Mouse (Mus musculus) stomach, embryonic 15.5 days (tissue): Measurements from ENCODE around the gene Zbtb41. TPM values are rescaled to one million over a fixed set of nuclear protein-coding genes. Genes with fewer than 3 reads are reported as not detected.

Experiments
- ATAC-seq: fragments of 200-750 bp; cut with Nextera tagmentation; 2 replicates; pipeline ENCODE4 v1.8.0; 2017; ENCODE audit warnings: low read depth, moderate number of reproducible peaks, moderate TSS enrichment; ENCODE audit not compliant: insufficient read depth, low FRiP score
- H3K27ac ChIP-seq: fragments of 300-500 bp; sonication (generic); 2 replicates; pipeline ENCODE4 v1.5.1; 2015; ENCODE audit warnings: mild to moderate bottlenecking, inconsistent platforms
- H3K27me3 ChIP-seq: fragments of 300-500 bp; sonication (generic); replicated peaks from 2 replicates; pipeline ENCODE4 v1.6.1; 2015; ENCODE audit warnings: inconsistent platforms
- H3K36me3 ChIP-seq: fragments of 300-500 bp; sonication (generic); 2 replicates; pipeline ENCODE4 v1.6.1; 2015; ENCODE audit warnings: inconsistent platforms
- H3K4me1 ChIP-seq: fragments of 300-500 bp; sonication (generic); 2 replicates; pipeline ENCODE4 v1.6.1; 2015; ENCODE audit warnings: inconsistent platforms
- H3K4me2 ChIP-seq: fragments of 300-500 bp; sonication (generic); 2 replicates; pipeline ENCODE4 v1.6.1; 2015; ENCODE audit warnings: mild to moderate bottlenecking, inconsistent platforms
- H3K4me3 ChIP-seq: fragments of 300-500 bp; sonication (generic); replicated peaks from 2 replicates; pipeline ENCODE4 v1.5.1; 2015; ENCODE audit warnings: inconsistent platforms
- H3K9ac ChIP-seq: fragments of 300-500 bp; sonication (generic); 2 replicates; pipeline ENCODE4 v1.6.1; 2015; ENCODE audit warnings: inconsistent platforms
- H3K9me3 ChIP-seq: fragments of 300-500 bp; sonication (generic); 2 replicates; pipeline ENCODE4 v1.6.1; 2016; ENCODE audit warnings: inconsistent platforms
- WGBS: fragments of 180-500 bp; shearing (Covaris S2); methylation state at CpG from one replicate; pipeline ENCODE4 v1.1.7; 2015; 5-methylcytosine and 5-hydroxymethylcytosine counted together
- polyA plus RNA-seq: library from polyadenylated mRNA; unstranded; fragments of >200 nt; fragmentation: Nextera tagmentation; extraction: Ambion mirVana; gene quantifications from 2 replicates; pipeline ENCODE4 v1.2.1, GENCODE M21; 2015

The Zbtb41 gene
- polyA plus RNA-seq, 1 experiment from 2014 or later = 7.8 TPM

GRCm38 (mm10) chr1:139494630-139495029, 72.5 kb downstream of the Zbtb41 start:
- Histone ChIP-seq H3K9me3 (no peaks in the 10 kb centered on the region), H3K36me3 (peaks cover 9% of the 10 kb centered on the region), H3K27me3 (no peaks in the 10 kb centered on the region), H3K9ac (no peak overlapping the region), H3K4me3 (no peak overlapping the region), H3K4me1 (no peaks in the 10 kb centered on the region), H3K27ac (no peak overlapping the region), H3K4me2 (no peak overlapping the region)
- no peak for ATAC-seq
- 83% methylated on average over 3 of the region's 3 CpGs for WGBS

DNA sequence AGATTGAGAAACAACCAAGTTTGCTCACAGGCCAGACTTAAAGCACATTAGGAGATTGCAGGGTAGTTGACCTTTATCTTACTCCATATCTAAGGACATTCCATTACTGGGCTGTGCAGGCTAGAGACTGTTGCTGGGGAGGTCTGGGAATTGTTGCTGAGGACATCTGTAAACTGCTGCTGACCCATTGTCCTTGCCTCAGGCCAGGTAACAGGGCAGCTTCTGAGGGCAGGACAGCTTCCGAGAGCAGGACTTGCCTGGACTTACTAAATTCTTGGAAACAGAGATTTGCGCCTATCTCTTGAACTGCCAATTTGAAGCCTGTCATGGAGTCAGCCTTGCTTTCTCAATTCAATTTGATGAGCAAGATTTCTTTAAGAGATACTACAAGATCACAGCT, 73.3 kb downstream of the Zbtb41 start:
- no peaks in the 10 kb centered on the region for H3K4me1 ChIP-seq
- H3K27ac ChIP-seq = no peak overlapping the region
- no peak for ATAC-seq
- peaks cover 4% of the 10 kb centered on the region; the same call in 1 of the 2 replicates for H3K36me3 ChIP-seq
- H3K9ac ChIP-seq = no peak overlapping the region
- no peaks in the 10 kb centered on the region for H3K9me3 ChIP-seq
- no peaks in the 10 kb centered on the region for H3K27me3 ChIP-seq
- WGBS = 93% methylated on average over 2 of the region's 2 CpGs
- no peak overlapping the region for H3K4me2 ChIP-seq
- H3K4me3 ChIP-seq = no peak overlapping the region

GRCm38 (mm10) chr1:139496212-139496611, 74.1 kb downstream of the Zbtb41 start:
- H3K27me3 ChIP-seq = no peaks in the 10 kb centered on the region
- no peak overlapping the region for H3K9ac ChIP-seq
- no peak overlapping the region for H3K4me3 ChIP-seq
- H3K4me2 ChIP-seq = no peak overlapping the region
- WGBS = 78% methylated on average over 3 of the region's 3 CpGs
- no peaks in the 10 kb centered on the region for H3K4me1 ChIP-seq
- ATAC-seq = no peak
- H3K36me3 ChIP-seq = peaks cover 2% of the 10 kb centered on the region; the same call in 1 of the 2 replicates
- H3K9me3 ChIP-seq = no peaks in the 10 kb centered on the region
- H3K27ac ChIP-seq = no peak overlapping the region

GRCm38 (mm10) chr1:139499751-139500150, 77.7 kb downstream of the Zbtb41 start:
- H3K9me3 ChIP-seq = no peaks in the 10 kb centered on the region
- no peak overlapping the region for H3K4me3 ChIP-seq
- no peaks in the 10 kb centered on the region for H3K27me3 ChIP-seq
- ATAC-seq = no peak
- H3K27ac ChIP-seq = no peak overlapping the region
- no peak overlapping the region for H3K9ac ChIP-seq
- H3K4me2 ChIP-seq = no peak overlapping the region
- no peaks in the 10 kb centered on the region for H3K36me3 ChIP-seq
- no peaks in the 10 kb centered on the region for H3K4me1 ChIP-seq

GRCm38 (mm10) chr1:139501258-139501752, 79.2 kb downstream of the Zbtb41 start, which contains the start of gene F13b:
Gene F13b, plus strand, starts transcription at chr1:139501702.
- Histone ChIP-seq H3K9ac (no peak within 1 kb of the TSS), H3K36me3 (no peaks in the 10 kb centered on the region), H3K9me3 (no peaks in the 10 kb centered on the region), H3K27me3 (no peaks in the 10 kb centered on the region), H3K4me3 (no peak within 1 kb of the TSS), H3K4me1 (no peaks in the 10 kb centered on the region), H3K27ac (no peak within 1 kb of the TSS), H3K4me2 (no peak within 1 kb of the TSS)
- WGBS = 67% methylated on average over 3 of the region's 3 CpGs
- ATAC-seq = no peak

Other genes starting within 250 kb of the Zbtb41 start
- gene Crb1, start 45.2 kb upstream of the Zbtb41 start, polyA plus RNA-seq = 0.12 and 0.15 TPM in 2 replicates
- 12.9 and 13.7 TPM in 2 replicates for gene Aspm, start 32.5 kb downstream of the Zbtb41 start, polyA plus RNA-seq
- 0.39 and 1.2 TPM in 2 replicates for gene F13b, start 79.4 kb downstream of the Zbtb41 start, polyA plus RNA-seq
- gene Cfhr1, start 138.0 kb downstream of the Zbtb41 start, polyA plus RNA-seq = 0.09 and 0.51 TPM in 2 replicates